Mouse (Mus musculus) heart, embryonic 11.5 days (tissue): ENCODE measurements around the gene Dnajc21. TPM values are rescaled to one million over a fixed set of nuclear protein-coding genes. Genes with fewer than 3 reads are reported as not detected.
"Not testable (repeated sequence)": the region's sequence is repeated elsewhere in the genome, so short reads cannot be mapped to it uniquely, and the experiment has no call there.

Source experiments
- ATAC-seq: fragments of 200-750 bp; cut with Nextera tagmentation; replicated peaks from 2 replicates; pipeline ENCODE4 v1.8.0; 2017; ENCODE audit warnings: moderate library complexity; ENCODE audit not compliant: insufficient number of reproducible peaks, low FRiP score, low TSS enrichment
- H3K27ac ChIP-seq: fragments of 300-500 bp; sonication (generic); 2 replicates; pipeline ENCODE4 v1.5.1; 2014; ENCODE audit warnings: mild to moderate bottlenecking, low read depth, low read length
- H3K27me3 ChIP-seq: fragments of 300-500 bp; sonication (generic); 2 replicates; pipeline ENCODE4 v1.6.1; 2014; ENCODE audit warnings: mild to moderate bottlenecking, low read length, mixed read lengths; ENCODE audit not compliant: control insufficient read depth, insufficient read depth
- H3K36me3 ChIP-seq: fragments of 300-500 bp; sonication (generic); 2 replicates; pipeline ENCODE4 v1.6.1; 2014; ENCODE audit warnings: mild to moderate bottlenecking, low read length, moderate library complexity, mixed read lengths; ENCODE audit not compliant: control insufficient read depth, insufficient read depth
- H3K4me1 ChIP-seq: fragments of 300-500 bp; sonication (generic); 2 replicates; pipeline ENCODE4 v1.6.1; 2014; ENCODE audit warnings: low read length; ENCODE audit not compliant: control insufficient read depth, insufficient read depth
- H3K4me2 ChIP-seq: fragments of 300-500 bp; sonication (generic); 2 replicates; pipeline ENCODE4 v1.6.1; 2014; ENCODE audit warnings: mild to moderate bottlenecking, moderate library complexity
- H3K4me3 ChIP-seq: fragments of 300-500 bp; sonication (generic); 2 replicates; pipeline ENCODE4 v1.5.1; 2014; ENCODE audit warnings: low read depth, low read length
- H3K9ac ChIP-seq: fragments of 300-500 bp; sonication (generic); 2 replicates; pipeline ENCODE4 v1.6.1; 2014; ENCODE audit warnings: mild to moderate bottlenecking, low read depth, low read length, moderate library complexity
- H3K9me3 ChIP-seq: fragments of 300-500 bp; sonication (generic); replicated peaks from 2 replicates; pipeline ENCODE4 v1.6.1; 2016; ENCODE audit warnings: low read length; ENCODE audit not compliant: control insufficient read depth
- WGBS: fragments of 180-500 bp; shearing (Covaris S2); extraction: QIAGEN DNeasy Blood & Tissue Kit; methylation state at CpG from one replicate; pipeline ENCODE4 v1.1.7; 2014; ENCODE audit not compliant: insufficient replicate concordance; 5-methylcytosine and 5-hydroxymethylcytosine counted together
- polyA plus RNA-seq: library from polyadenylated mRNA; unstranded; fragments of >200 nt; fragmentation: Nextera tagmentation; extraction: Ambion mirVana; gene quantifications from 2 replicates; pipeline ENCODE4 v1.2.1, GENCODE M21; 2014

Gene Dnajc21
- polyA plus RNA-seq = 11.8 and 13.4 TPM in 2 replicates

DNA sequence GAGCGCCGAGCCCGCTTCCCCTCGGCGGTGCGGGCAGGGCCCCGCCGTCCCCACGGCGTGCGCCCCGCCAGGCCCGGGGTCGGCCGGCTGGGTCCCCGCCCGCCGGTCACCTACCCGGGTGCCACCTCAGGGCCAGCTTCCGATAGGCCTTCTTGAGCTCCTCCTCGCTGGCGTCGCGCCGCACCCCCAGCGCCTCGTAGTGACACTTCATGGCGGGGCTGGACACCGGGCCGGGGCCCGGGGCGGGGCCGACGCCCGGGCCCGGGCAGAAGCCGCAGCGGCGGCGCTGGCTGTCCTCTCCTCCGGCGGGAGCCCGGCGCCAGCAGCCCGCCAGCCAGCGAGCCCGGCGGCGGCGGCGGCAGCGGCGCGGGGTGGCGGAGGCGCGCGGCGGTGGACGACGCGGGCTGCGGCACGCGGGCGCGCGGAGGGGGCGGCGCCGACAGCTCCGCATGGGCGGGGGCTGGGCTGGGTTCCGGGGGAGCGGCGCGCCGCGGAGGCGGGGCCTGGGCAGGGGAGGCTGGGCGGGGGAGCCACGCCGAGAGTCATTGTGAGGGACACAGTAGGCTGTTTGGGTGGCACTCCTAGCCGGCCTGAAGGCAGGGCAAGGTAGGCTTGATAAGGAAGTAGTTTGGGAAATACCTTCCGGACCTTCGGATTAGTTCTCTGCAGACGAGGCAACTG, at the start of gene Dnajc21:
TSS of gene Dnajc21 (minus strand) at position 366 of the 681 bp plus-strand sequence.
- Histone ChIP-seq H3K4me3 (peak within 1 kb of the TSS; percentile 87), H3K9ac (peak within 1 kb of the TSS; percentile 86), H3K27ac (peak within 1 kb of the TSS; percentile 75), H3K9me3 (no peaks in the 10 kb centered on the region), H3K4me2 (peak within 1 kb of the TSS; percentile 92), H3K4me1 (no peaks in the 10 kb centered on the region), H3K36me3 (0 out of 2 replicates have a peak, but pooled peaks cover 3% of the 10 kb centered on the region), H3K27me3 (no peaks in the 10 kb centered on the region)
- ATAC-seq = peak; percentile 95
- under 1% methylated on average over 73 of the region's 87 CpGs for WGBS

DNA sequence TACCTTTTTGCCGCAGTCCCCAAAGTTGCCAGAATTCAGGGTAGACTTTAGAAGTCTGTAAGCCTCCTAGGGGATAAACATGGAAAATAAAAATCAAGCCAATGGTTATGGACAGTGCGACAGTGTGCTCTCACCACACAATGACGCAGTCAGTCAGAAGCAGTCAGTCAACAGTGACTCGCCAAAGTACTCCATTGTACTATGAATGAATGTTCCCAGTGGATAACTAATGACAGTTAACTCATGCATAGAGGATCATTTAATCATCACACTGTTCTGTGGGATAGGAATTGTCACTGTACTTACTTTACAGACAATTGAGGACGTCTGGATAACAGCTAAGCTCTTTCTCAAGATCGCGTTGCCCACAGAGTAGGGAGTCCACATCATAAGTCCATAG, 44.9 kb upstream of the Dnajc21 start:
- no peak overlapping the region for H3K27ac ChIP-seq
- H3K27me3 ChIP-seq = no peaks in the 10 kb centered on the region
- H3K4me2 ChIP-seq = no peak overlapping the region
- H3K36me3 ChIP-seq = no peaks in the 10 kb centered on the region
- H3K4me1 ChIP-seq = no peaks in the 10 kb centered on the region
- no peak for ATAC-seq
- no peak overlapping the region for H3K4me3 ChIP-seq
- H3K9me3 ChIP-seq = no peaks in the 10 kb centered on the region
- H3K9ac ChIP-seq = no peak overlapping the region
- WGBS = 88% methylated on average over 7 of the region's 7 CpGs

- 58% methylated on average over 11 of the region's 11 CpGs for WGBS
- Histone ChIP-seq H3K4me1 (no peaks in the 10 kb centered on the region), H3K4me3 (no peak overlapping the region), H3K36me3 (no peaks in the 10 kb centered on the region), H3K4me2 (no peak overlapping the region), H3K27ac (no peak overlapping the region), H3K9me3 (no peaks in the 10 kb centered on the region), H3K27me3 (no peaks in the 10 kb centered on the region), H3K9ac (no peak overlapping the region)
- no peak for ATAC-seq
These were observed 35.8 kb upstream of the Dnajc21 start for GRCm38 (mm10) chr15:10506099-10506498.

DNA sequence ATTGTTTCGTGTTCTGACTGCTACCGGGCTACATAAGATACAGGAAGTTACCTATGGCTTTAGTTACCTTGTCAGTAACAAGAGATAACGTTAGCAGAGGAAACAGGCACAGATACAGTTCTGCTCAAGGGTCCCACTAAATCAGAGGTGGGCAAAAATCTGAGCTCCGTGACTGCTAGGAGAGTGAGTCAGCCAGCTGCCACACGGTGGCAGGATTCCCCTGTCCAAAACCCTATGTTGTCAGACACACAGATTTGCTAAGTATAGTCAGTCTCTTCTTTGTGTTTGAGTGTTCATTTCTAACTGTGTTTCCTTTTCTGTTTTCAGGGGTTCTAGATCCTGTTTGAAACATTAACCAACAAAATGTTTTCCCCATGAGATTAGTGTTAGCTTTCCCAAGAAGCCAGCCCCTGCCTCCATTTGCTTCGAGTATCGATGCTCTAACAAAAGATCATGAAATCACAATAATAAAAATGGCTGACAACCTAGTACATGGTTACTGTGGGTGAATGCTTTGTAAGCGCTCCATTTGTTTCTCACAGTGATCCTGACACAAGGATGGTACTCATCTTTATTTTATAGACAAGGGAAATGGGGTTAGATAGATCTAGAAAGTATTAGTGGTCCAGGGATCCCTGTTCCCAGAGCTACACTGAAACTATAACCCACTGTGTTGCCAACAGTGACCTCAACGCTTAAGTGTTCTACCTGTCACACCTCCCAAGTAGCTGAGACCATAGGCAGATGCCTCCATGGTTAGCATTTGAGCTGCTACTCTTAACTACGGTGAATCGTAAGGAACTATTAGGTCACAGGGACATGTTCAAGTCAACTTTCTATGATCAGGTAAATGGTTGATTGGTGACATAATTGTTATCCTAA, 30.8 kb upstream of the Dnajc21 start:
- no peak for ATAC-seq
- Histone ChIP-seq H3K4me1 (no peaks in the 10 kb centered on the region), H3K9ac (no peak overlapping the region), H3K27me3 (no peaks in the 10 kb centered on the region), H3K9me3 (no peaks in the 10 kb centered on the region), H3K36me3 (0 out of 2 replicates have a peak, but pooled peaks cover under 1% of the 10 kb centered on the region), H3K4me3 (no peak overlapping the region), H3K4me2 (no peak overlapping the region), H3K27ac (no peak overlapping the region)
- 55% methylated on average over 11 of the region's 11 CpGs for WGBS

DNA sequence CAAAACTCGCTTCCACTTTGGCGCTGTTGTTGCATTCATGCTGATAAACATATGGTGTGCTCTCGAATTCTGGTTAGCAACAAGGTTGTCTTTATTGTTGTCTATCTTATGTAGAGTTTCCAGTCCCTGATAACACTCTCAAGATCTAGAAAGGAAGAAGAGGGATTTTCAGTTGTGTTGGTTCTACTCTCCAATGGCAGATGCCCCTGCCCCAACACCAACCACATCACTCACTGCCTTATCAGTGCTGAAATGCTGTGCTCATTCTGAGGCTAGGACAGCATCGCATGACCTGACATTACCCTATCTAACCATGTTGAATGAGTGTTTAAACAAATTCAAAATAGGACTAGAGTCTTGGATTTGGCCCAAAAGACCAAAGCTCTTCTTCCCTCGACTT, 29.7 kb upstream of the Dnajc21 start:
- Histone ChIP-seq H3K4me3 (no peak overlapping the region), H3K36me3 (0 out of 2 replicates have a peak, but pooled peaks cover 3% of the 10 kb centered on the region), H3K9ac (no peak overlapping the region), H3K4me1 (no peaks in the 10 kb centered on the region), H3K27ac (no peak overlapping the region), H3K27me3 (no peaks in the 10 kb centered on the region), H3K4me2 (no peak overlapping the region), H3K9me3 (no peaks in the 10 kb centered on the region)
- ATAC-seq = no peak
- WGBS = 65% methylated on average over 5 of the region's 5 CpGs

GRCm38 (mm10) chr15:10499593-10499992, 29.3 kb upstream of the Dnajc21 start:
- Histone ChIP-seq H3K9me3 (no peaks in the 10 kb centered on the region), H3K36me3 (0 out of 2 replicates have a peak, but pooled peaks cover 3% of the 10 kb centered on the region), H3K4me1 (no peaks in the 10 kb centered on the region), H3K27ac (no peak overlapping the region), H3K4me3 (no peak overlapping the region), H3K9ac (no peak overlapping the region), H3K27me3 (no peaks in the 10 kb centered on the region), H3K4me2 (no peak overlapping the region)
- no peak for ATAC-seq
- 71% methylated on average over 5 of the region's 5 CpGs for WGBS

DNA sequence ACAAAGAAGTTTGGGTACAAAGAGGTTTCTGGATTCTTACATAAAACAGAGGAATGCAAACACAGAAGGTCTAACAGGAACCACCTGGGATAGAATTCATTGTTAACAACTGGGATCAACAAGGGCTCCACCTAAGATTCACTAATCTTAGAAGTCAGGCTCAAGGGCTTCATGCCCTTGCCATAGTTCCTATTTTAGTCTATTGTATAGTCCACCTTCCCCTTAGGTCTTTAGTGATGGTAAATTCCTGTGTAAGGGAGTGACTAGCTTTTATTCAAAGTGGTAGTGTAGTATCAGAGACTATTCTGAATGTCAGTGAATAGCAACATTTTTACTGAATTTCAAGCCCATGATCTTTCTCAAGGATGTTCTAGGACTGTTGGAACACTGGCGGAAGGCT, 26.4 kb upstream of the Dnajc21 start:
- not testable (repeated sequence) for H3K4me1 ChIP-seq, ATAC-seq, H3K27ac ChIP-seq, H3K4me2 ChIP-seq, H3K9me3 ChIP-seq, H3K27me3 ChIP-seq, H3K9ac ChIP-seq, H3K4me3 ChIP-seq, H3K36me3 ChIP-seq
- 85% methylated on average over 1 of the region's 1 CpGs for WGBS

- Histone ChIP-seq H3K4me2 (no peak overlapping the region), H3K27me3 (no peaks in the 10 kb centered on the region), H3K4me3 (no peak overlapping the region), H3K9ac (no peak overlapping the region), H3K27ac (no peak overlapping the region), H3K9me3 (no peaks in the 10 kb centered on the region), H3K36me3 (peaks cover 7% of the 10 kb centered on the region), H3K4me1 (no peaks in the 10 kb centered on the region)
- ATAC-seq = no peak
- WGBS = 91% methylated on average over 11 of the region's 11 CpGs
These were observed 25.6 kb upstream of the Dnajc21 start for GRCm38 (mm10) chr15:10495944-10496343.
